Mouse (Mus musculus): Measurements from ENCODE around the gene Ipo9.

DNA sequence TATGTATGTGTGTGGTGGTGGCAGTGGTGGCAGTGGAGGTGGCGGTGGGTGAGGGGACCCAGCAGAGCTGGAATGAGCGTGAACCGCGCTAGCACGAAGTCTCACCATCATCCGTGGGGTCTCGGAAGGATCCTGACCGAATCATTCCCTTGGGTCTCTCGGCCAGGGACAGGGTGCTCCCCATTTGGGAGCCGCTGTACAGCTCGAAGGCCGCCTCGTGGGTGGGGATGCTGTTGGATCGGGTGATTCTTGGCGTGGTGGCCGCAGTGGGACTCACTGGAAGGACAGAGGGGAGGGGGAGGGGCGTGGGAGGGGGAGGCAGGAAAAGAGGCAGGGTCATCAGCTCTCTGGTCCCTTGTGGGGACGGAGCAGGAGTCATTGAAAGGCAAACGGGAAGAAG lies 35.4 kb upstream of the Ipo9 start:
- no peak for TF ChIP-seq CTCF (IDR thresholded peaks at IDR 0.05; ENCODE audit: low read depth)
- TF ChIP-seq EP300 (optimal IDR thresholded peaks at IDR 0.05), result no peak

Data from stomach, postnatal 0 days (tissue).